Mouse (Mus musculus) mesoderm, embryonic 11.5 days (tissue): ENCODE results near the gene Taok3.

Experiments used
- DNase-seq: peaks from one replicate; pipeline ENCODE4 v3.0.0-alpha.2; 2012; ENCODE audit warnings: low read depth, low spot score

Gene Taok3

GRCm38 (mm10) chr5:117140374-117140773, 20.4 kb downstream of the Taok3 start:
- DNase-seq: no peak

- DNase-seq: no peak
These were observed 23.8 kb downstream of the Taok3 start for GRCm38 (mm10) chr5:117143721-117144135.

GRCm38 (mm10) chr5:117146165-117146564, 26.2 kb downstream of the Taok3 start:
- DNase-seq: no peak

- DNase-seq: no peak
These were observed 27.5 kb downstream of the Taok3 start for GRCm38 (mm10) chr5:117147187-117148095.

GRCm38 (mm10) chr5:117149054-117149942, 29.4 kb downstream of the Taok3 start:
- no peak for DNase-seq

GRCm38 (mm10) chr5:117150068-117150467, 30.1 kb downstream of the Taok3 start:
- no peak for DNase-seq

- no peak for DNase-seq
These were observed 33.0 kb downstream of the Taok3 start for GRCm38 (mm10) chr5:117152944-117153343.

- peak; percentile 56 for DNase-seq
These were observed 33.7 kb downstream of the Taok3 start for GRCm38 (mm10) chr5:117153527-117154091.

- DNase-seq: no peak
These were observed 38.5 kb downstream of the Taok3 start for GRCm38 (mm10) chr5:117158335-117159018.

- DNase-seq: no peak
These were observed 39.4 kb downstream of the Taok3 start for GRCm38 (mm10) chr5:117159326-117159725.

- DNase-seq: no peak
These were observed 39.9 kb downstream of the Taok3 start for GRCm38 (mm10) chr5:117159805-117160291.

GRCm38 (mm10) chr5:117160499-117160898, 40.6 kb downstream of the Taok3 start:
- peak; percentile 53 for DNase-seq

GRCm38 (mm10) chr5:117163790-117164189, 43.9 kb downstream of the Taok3 start:
- DNase-seq: no peak

GRCm38 (mm10) chr5:117164516-117164915, 44.6 kb downstream of the Taok3 start:
- DNase-seq: no peak

GRCm38 (mm10) chr5:117164923-117165322, 45.0 kb downstream of the Taok3 start:
- no peak for DNase-seq

- DNase-seq: no peak
These were observed 46.0 kb downstream of the Taok3 start for GRCm38 (mm10) chr5:117165946-117166345.

- no peak for DNase-seq
These were observed 47.0 kb downstream of the Taok3 start for GRCm38 (mm10) chr5:117166811-117167365.

- DNase-seq: no peak
These were observed 48.6 kb downstream of the Taok3 start for GRCm38 (mm10) chr5:117168351-117169100.

GRCm38 (mm10) chr5:117174057-117174456, 54.1 kb downstream of the Taok3 start:
- DNase-seq: no peak

GRCm38 (mm10) chr5:117175896-117176295, 56.0 kb downstream of the Taok3 start:
- DNase-seq: no peak
